Mouse (Mus musculus): ENCODE data around the gene Pik3cd.

The Pik3cd gene

GRCm38 (mm10) chr4:149604518-149604917 is 97.9 kb downstream of the Pik3cd start:
- DNase-seq: no peak

- no peak for DNase-seq
These were observed 98.5 kb downstream of the Pik3cd start for GRCm38 (mm10) chr4:149603860-149604259.

DNA sequence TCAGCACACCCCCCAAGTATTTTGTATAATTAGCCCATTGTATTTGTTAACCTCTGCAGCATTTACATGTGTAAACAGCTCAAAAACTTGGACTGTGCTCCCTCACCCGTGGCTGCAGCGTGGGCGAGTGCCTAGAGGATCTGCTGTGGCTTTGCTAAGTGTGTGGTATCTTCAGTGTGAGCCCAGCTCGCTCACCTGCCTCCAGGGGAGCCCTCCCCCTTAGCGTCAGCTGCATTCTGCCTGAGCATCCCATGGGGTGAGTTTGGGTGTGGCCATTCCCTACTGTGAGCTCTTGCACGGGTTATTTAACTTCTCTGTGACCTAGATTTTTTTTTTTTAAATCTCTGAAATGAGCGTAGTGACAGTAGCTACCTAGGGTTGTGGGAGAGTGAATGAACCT is 100.1 kb downstream of the Pik3cd start:
- no peak for DNase-seq

- DNase-seq: no peak
These were observed 100.9 kb downstream of the Pik3cd start for GRCm38 (mm10) chr4:149601484-149601883.

- DNase-seq: no peak
These were observed 102.2 kb downstream of the Pik3cd start for GRCm38 (mm10) chr4:149600130-149600529.

GRCm38 (mm10) chr4:149599549-149599948 is 102.8 kb downstream of the Pik3cd start:
- DNase-seq: no peak

Measured in thymus, adult 18-20 months (tissue).